26 mouse cellular contexts compared by ENCODE assay signal in genomic region chr7:80047041-80047440, GRCm38 (mm10). TPM values are rescaled to one million over a fixed set of nuclear protein-coding genes. Genes with fewer than 3 reads are reported as not detected.
DNase-seq lines count a peak whose midpoint lies in the region; ATAC-seq and TF ChIP-seq lines count a peak whose summit lies in the region.
"Had no signal": no experiment of that assay in that cellular context is flagged by ENCODE, and none has a peak within 500 bp of the region (broad histone marks: within the 10 kb centered on the region; RNA-seq: fewer than 3 reads in every experiment).

No protein-coding gene starts in this region.

- no peak for ATAC-seq in kidney, postnatal 0 days (replicated peaks; ENCODE audit: low FRiP score, low read depth)
- ATAC-seq: forebrain, embryonic 14.5 days; Patski had no signal

- intact Hi-C loops in heart, postnatal 25 days (cut with DNase I), result no loop called here

- peak overlapping the region; percentile 30; the same call in 1 of the 2 replicates for H3K27ac ChIP-seq in kidney, adult 2 months (ENCODE audit: insufficient read depth, low read depth, low read length)
- peak overlapping the region; percentile 47; the same call in 1 of the 2 replicates for H3K27ac ChIP-seq in kidney, postnatal 0 days
- H3K27ac ChIP-seq: hindbrain, embryonic 15.5 days had no signal

- no peak overlapping the region for H3K9ac ChIP-seq in kidney, postnatal 0 days (ENCODE audit: low read depth, low read length)
- H3K9ac ChIP-seq: forebrain, postnatal 0 days; hindbrain, embryonic 15.5 days had no signal

- DNase-seq in heart, adult 11 months, result peak; percentile 94
- DNase-seq in heart, postnatal 25 days (ENCODE audit: low spot score), result no peak
- DNase-seq in kidney, adult 2 months, result no peak
- DNase-seq in kidney, adult 8-10 months, result no peak
- no peak for DNase-seq in kidney, postnatal 0 days (ENCODE audit: low spot score)
- no peak for DNase-seq in kidney, postnatal 36 days
- no peak for DNase-seq in urinary bladder, postnatal 25 days (ENCODE audit: low spot score)
- DNase-seq: adrenal gland, postnatal 10 days; adrenal gland, postnatal 36 days; B cell, adult 2 months; cerebellum, adult 11-12 months; cerebellum, adult 8-10 months; cerebellum, postnatal 10 days; cerebellum, postnatal 36 days; embryo, embryonic 11 days; gastrocnemius, adult 2 months; gastrocnemius, postnatal 14 days; heart, adult 18-20 months; heart, postnatal 36 days had no signal

- no peak overlapping the region for H3K4me3 ChIP-seq in kidney, adult 2 months (ENCODE audit: insufficient read depth, low read depth, low read length)
- no peak overlapping the region for H3K4me3 ChIP-seq in kidney, postnatal 0 days (replicated peaks; ENCODE audit: low read depth, low read length)
- H3K4me3 ChIP-seq: gastrocnemius, adult 2 months; hindbrain, embryonic 15.5 days had no signal

- no peak overlapping the region for H3K4me2 ChIP-seq in kidney, postnatal 0 days (ENCODE audit: low read length)
- H3K4me2 ChIP-seq: heart, embryonic 11.5 days; hindbrain, embryonic 15.5 days had no signal

- H3K4me1 ChIP-seq in kidney, adult 2 months (ENCODE audit: control insufficient read depth, insufficient read depth, low read length), result peaks cover 42% of the 10 kb centered on the region
- H3K4me1 ChIP-seq in kidney, postnatal 0 days (replicated peaks; ENCODE audit: insufficient read depth, low read length), result peaks cover 41% of the 10 kb centered on the region

- no peaks in the 10 kb centered on the region for H3K36me3 ChIP-seq in kidney, adult 2 months (ENCODE audit: control insufficient read depth, insufficient read depth, low read length)
- H3K36me3 ChIP-seq in kidney, postnatal 0 days (ENCODE audit: insufficient read depth, low read length), result no peaks in the 10 kb centered on the region
- H3K36me3 ChIP-seq: hindbrain, embryonic 15.5 days had no signal

- H3K9me3 ChIP-seq in kidney, postnatal 0 days (replicated peaks; ENCODE audit: low read length), result no peaks in the 10 kb centered on the region
- H3K9me3 ChIP-seq: G1E; hindbrain, embryonic 15.5 days had no signal

- no peak for TF ChIP-seq POLR2A in kidney, adult 2 months (IDR thresholded peaks at IDR 0.05; ENCODE audit: low read depth, low read length)

- H3K27me3 ChIP-seq in kidney, adult 2 months (replicated peaks; ENCODE audit: control insufficient read depth, insufficient read depth, low read length), result no peaks in the 10 kb centered on the region
- no peaks in the 10 kb centered on the region for H3K27me3 ChIP-seq in kidney, postnatal 0 days (ENCODE audit: insufficient read depth, low read length)
- H3K27me3 ChIP-seq: CH12.LX; hindbrain, embryonic 15.5 days; Patski had no signal

- TF ChIP-seq CTCF in kidney, adult 2 months (conservative IDR thresholded peaks at IDR 0.05; ENCODE audit: insufficient read depth, insufficient read length, low read depth, low read length), result no peak
- no peak for TF ChIP-seq CTCF in kidney, postnatal 0 days (IDR thresholded peaks at IDR 0.05; ENCODE audit: low read depth)

- WGBS in kidney, adult 2 months, result 58% methylated on average over 4 of the region's 4 CpGs
- 58% methylated on average over 4 of the region's 4 CpGs for WGBS in kidney, postnatal 0 days

RNA-seq across cellular contexts. Expression of gene Zfp710, which starts 22.4 kb away (rescaled TPM):
- total RNA-seq in heart, postnatal 25 days (2021), result 10 to 100 TPM; 27.7 to 29.9 TPM
- polyA plus RNA-seq in kidney, adult 2 months (2012; rRNA removed), result 22.6 and 26.4 TPM in 2 replicates
- 14.8 and 15.3 TPM in 2 replicates for polyA plus RNA-seq in kidney, postnatal 0 days (2015; fragmentation: Nextera tagmentation; extraction: Ambion mirVana)
